Mouse (Mus musculus) lung, postnatal 36 days (tissue): ENCODE data around the gene Gbx1.
"Not testable (repeated sequence)": the region's sequence is repeated elsewhere in the genome, so short reads cannot be mapped to it uniquely, and the experiment has no call there.

Experiments used
- DNase-seq: peaks from one replicate; pipeline ENCODE4 v3.0.0; 2022; ENCODE audit warnings: mixed read lengths

The Gbx1 gene

GRCm38 (mm10) chr5:24526889-24527230, at the start of gene Gbx1:
TSS of gene Gbx1 (minus strand) at chr5:24527202.
- peak; percentile 12 for DNase-seq

DNA sequence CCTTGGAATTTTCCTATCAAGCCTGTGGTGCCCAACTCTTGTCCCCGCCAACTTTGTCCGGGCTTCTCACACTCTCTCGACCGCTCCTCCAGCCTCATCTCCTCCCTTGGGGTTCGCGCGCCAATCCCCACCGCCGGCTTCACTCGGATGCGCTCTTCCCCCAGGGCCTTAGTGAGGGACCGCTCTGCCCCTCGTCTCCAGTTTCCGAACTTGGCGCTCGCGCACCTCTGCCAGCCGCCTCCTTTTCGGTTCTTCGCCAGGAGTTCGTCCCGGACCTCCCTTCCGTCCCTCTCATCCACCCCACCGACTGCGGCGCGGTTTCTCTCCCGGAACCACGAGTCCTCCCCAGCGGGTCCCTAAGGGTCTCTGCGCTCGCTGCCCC, 49.8 kb upstream of the Gbx1 start:
- no peak for DNase-seq

- no peak for DNase-seq
Measured at GRCm38 (mm10) chr5:24575948-24576347, 48.9 kb upstream of the Gbx1 start.

GRCm38 (mm10) chr5:24556709-24557108, 29.7 kb upstream of the Gbx1 start, which contains the start of gene 4931409K22Rik:
TSS of gene 4931409K22Rik (minus strand) at chr5:24556809.
- no peak for DNase-seq

GRCm38 (mm10) chr5:24555335-24555734, 28.3 kb upstream of the Gbx1 start:
- not testable (repeated sequence) for DNase-seq

- no peak for DNase-seq
Measured at GRCm38 (mm10) chr5:24553621-24554244, 26.7 kb upstream of the Gbx1 start.

DNA sequence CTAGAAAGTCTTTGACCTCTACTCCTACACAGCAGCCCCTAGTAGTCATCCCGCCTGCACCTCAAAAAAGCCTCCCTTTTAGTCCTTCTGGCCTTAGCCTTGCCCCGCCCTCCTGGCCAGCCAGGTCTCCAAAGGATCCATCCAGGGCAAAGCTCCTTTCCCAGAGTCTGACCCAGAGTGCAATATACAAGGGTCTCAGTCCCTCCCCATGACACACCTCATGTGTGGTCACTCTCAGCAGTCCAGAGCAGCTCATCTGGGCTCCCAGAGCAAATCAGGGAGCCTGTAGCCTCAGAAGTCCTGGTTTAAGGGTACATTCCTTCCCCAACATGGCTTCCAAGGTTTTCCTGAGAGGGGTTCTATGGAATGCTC, 24.3 kb upstream of the Gbx1 start:
- no peak for DNase-seq

- DNase-seq: peak; percentile 10
Measured at GRCm38 (mm10) chr5:24550598-24551316, 23.8 kb upstream of the Gbx1 start.

- DNase-seq: no peak
Measured at GRCm38 (mm10) chr5:24542643-24543042, 15.6 kb upstream of the Gbx1 start.

DNA sequence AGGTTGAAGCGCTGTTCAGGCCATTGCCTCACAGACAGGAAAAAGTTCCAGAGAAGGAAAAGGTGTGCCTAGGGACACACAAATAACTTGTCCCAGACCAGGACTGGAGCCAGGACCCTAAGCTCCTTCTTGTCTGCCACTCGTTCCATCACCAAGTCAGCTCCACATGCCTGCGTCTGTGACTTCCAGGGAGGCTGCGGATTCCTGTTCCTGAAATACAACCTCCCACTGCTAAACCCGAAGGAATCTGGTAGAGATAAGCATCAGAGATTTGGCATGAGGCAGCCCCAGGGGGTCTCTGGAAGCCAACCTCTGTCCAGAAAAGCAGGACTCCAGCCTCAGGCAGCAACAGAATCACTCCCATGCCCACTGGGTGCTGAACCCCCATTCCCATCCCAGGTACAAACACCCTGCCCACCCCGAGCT, 14.2 kb upstream of the Gbx1 start:
- DNase-seq: no peak

DNA sequence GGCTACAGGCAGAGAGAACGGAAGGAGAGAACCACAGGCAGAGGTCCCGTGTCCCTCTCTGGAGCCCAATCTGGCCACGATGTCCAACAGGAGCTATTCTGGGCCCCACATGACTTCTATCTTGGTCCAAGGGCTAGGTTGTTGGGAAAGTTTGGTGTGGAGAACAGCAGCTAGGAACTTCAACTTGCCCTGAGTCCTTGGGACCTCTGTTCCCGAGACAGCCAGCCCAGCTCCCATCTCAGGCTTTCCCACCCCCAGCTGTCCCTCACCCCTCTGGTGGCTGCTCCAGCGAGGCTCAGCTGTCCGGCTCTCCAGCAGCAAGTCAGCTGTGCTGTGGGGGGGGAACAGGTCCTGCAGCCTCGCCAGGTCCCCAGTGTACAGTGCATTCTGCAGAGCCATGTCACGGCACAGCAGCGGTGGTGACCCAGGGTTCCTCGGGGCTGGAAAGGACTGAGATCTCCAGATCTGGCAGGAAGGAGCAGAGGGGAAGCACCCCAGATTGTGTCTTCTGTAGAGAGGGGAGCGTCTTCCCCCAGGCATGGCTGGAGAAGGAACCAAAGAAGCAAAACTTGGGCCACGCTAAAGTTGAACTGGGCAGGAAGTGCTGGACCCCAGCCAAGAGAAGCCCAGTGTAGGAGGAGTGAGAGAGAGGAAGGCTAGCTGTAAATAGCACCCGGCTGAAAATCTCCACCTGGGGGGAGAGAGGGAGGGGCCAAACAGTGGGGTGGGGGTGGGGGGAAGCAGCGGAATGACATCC, 13.6 kb upstream of the Gbx1 start, which contains the start of gene Asb10:
Asb10 (minus strand) TSS at position 592 of the 757 bp plus-strand sequence.
- peak; percentile 51 for DNase-seq

- no peak for DNase-seq
Measured at GRCm38 (mm10) chr5:24539571-24540296, 12.7 kb upstream of the Gbx1 start.

GRCm38 (mm10) chr5:24537618-24538017, 10.6 kb upstream of the Gbx1 start:
- no peak for DNase-seq

DNA sequence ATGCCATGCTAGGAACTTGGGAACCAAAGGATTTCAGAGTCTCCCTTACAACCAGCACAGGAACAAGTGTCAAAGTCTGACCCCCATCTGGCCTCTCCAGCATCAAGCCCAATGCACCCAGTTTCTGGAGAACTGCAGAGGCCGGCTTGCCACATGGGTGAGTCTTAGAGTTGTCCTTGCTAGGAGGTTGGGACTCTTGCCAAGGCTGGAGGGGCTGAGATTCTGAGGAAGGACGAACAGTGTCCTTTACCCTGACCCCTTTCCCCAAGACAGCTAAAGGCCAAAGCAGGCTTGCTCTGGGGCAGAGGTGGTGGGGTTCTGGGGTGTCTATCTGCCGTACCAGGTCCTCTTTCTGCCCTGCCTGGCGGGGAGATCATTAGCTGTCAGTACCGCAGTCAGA, 9.5 kb upstream of the Gbx1 start:
- no peak for DNase-seq

GRCm38 (mm10) chr5:24535731-24536130, 8.7 kb upstream of the Gbx1 start:
- peak; percentile 54 for DNase-seq

- DNase-seq: peak; percentile 26
Measured at GRCm38 (mm10) chr5:24534292-24534691, 7.3 kb upstream of the Gbx1 start.

- DNase-seq: no peak
Measured at GRCm38 (mm10) chr5:24533391-24533790, 6.4 kb upstream of the Gbx1 start.

DNA sequence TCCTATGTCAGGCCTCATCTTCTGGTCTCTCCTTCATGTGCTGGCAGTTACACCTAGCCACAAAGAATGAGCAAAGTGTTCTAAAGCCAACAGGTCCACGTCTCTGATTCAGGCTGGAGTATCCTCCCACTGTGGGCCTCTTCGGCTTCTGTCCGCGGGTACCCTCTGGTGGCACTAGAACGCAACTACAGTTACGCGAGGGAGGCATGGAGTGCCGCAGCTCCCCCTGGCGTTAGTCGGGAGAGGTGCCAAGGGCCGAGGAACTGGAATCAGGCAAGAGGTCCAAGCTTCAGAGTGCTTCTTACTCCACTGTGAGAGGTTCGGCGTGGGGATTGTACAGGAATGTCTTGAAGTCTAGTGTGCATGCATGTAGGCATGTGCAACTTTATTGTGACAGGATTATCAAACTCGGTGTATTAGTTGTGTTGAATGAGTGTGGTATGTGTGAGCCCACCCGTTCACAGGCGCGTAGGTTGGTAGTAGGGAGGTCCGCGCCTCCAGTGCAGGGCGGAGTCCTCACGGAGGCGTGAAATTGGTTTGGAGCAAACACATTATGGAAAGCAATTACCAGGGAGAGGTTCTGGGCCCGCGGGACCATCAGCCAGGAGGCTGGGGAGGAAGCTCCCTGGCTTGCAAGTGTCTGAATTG, 3.2 kb upstream of the Gbx1 start:
- DNase-seq: peak; percentile 95

GRCm38 (mm10) chr5:24527780-24528179, 778 bp upstream of the Gbx1 start:
- no peak for DNase-seq

DNA sequence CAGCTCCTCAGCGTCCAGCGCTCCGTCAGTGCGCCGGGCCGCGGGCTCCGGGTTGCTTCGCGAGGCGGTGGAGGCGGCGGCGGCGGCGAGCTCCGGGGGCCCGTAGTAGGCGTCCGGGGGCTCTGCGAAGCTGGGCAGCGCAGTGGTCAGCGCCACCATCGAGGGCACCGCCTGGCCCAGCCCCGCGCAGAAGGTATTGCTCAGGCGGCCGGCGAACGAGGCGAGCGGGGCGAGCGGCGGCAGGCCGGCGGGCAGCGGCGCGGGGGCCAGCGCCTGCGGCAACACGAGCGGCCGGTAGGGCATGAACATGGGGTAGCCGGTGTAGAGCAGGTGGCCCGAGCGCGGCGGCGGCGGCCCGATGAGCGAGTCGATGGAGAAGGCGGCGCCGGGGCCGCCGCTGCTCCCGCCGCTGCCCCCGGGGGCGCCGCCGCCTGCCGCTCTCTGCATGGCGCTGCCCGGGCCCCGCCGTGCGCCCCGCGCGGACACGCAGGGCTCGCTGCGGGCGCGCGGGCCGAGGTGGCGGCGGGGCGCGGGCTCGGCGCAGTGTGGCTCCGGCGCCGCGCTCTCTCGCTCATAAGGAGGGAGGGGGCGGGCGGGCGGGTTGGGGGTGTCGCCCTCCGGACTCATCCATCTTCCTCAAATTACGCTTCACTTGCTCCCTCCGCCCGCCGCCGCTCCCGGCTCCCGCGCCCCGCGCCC, 663 bp downstream of the Gbx1 start:
- no peak for DNase-seq

- DNase-seq: no peak
Measured at GRCm38 (mm10) chr5:24525360-24526189, 1.4 kb downstream of the Gbx1 start.
